Mouse (Mus musculus) gastrocnemius, adult 18-20 months (tissue): ENCODE results near the gene Cntrl. TPM values are rescaled to one million over a fixed set of nuclear protein-coding genes. Genes with fewer than 3 reads are reported as not detected.

Source experiments
- DNase-seq: peaks from one replicate; pipeline ENCODE4 v3.0.0; 2021; ENCODE audit warnings: low spot score
- total RNA-seq, 2 experiments: library from RNA; stranded (reverse); gene quantifications; 2 replicates each; pipeline ENCODE4 v1.2.3; 2021

The Cntrl gene
- total RNA-seq, 2 experiments from 2014 or later, result 4.3 to 5.4 TPM

DNA sequence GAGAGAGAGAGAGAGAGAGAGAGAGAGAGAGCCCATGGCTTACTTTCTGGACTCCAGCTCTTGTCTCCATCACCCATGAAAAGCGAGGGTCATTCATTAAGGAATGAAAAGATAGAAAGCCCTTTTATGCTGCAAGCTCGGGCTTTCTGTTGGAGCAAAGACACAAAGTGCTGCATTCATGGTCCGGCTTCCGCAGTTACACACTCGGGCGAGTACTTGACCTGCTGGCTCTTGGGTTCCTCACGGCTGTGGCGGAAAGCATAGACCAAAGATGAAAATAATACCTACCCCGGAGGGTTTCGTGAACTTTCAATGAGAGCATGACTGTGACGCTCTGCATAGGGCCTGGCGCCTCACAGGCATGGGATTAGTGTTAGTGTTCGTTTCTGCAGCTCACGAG, 106.1 kb downstream of the Cntrl start:
- no peak for DNase-seq

DNA sequence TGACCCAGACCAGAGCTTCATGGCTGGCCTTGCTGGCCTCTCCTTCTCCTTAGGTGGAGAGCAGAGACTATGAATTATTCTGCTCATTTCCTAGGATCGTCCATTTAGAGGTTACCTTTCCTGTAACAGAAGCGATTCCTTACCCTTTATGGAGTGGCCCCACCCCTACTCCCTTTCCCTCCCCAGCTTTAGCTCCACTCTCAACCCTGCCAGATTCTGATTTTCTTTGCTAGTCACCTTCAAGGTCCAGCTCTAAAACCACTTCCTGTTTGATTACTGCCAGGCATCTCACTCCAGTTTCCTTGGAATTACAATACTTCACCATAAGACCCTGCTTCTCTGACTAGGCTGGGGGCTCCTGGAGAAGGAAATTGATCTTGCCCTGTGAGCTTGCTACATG, 107.4 kb downstream of the Cntrl start:
- DNase-seq, result no peak

DNA sequence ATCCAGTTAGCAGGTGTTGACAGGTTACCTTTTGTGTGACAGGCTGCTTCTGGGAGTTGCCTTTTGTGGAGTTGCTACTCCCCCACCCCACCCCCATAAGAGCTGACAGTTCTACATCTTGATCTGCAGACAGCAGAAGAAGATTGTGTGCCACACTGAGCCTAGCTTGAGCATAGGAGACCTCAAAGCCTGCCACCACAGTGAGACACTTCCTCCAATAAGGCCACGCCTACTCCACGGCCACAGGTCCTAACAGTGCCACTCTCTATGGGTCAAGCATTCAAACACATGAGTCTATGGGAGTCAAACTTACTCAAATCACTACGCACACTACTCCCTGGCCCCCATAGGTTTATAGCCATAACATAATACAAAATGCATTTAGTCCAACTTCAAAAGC, 109.4 kb downstream of the Cntrl start:
- no peak for DNase-seq

DNA sequence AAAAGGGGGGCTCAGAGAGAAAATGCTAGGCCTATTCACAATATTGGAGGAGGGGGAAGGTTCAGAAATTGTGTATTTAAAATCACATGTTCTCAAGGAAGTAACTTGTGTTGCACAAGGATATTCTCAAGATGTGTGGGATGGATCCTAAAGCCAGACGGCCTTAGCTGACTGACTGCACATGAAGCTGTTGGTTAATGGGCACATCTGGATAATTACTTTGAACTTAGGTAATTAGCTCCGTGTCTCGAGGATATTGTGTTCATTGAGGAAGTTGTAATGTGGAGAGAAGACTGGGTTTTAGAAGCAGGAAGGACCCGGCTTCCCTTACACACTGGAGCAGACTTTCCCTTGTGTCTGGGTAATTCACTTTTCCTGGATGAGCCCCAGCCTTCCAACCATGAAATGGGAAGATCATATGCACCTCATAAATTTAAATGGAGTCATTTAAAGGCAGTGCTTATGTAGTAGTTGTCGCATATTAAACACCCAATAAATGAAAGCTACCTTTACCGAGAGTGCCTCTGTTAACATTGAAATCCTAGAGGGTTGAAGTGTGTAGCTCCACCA, 113.6 kb downstream of the Cntrl start:
- DNase-seq, result no peak

DNA sequence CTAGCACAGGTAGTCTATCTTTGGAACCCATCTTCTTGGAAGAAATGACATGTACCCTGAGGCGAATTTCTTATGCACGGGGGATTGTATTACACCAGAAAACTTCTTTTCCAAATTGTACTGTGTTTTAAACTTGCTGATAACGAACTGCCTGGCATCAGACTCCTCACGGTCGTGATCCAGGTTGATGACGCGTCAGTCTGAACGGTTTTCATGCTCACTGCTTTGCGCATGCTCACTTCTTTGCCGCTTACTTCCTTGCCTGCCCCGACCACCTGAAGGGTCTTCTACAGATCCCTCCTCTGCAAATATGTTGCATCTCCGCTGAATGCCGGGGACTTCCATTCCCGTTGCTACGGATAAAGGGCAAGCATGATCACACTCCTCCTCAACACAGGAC, 115.0 kb downstream of the Cntrl start:
- DNase-seq, result no peak

DNA sequence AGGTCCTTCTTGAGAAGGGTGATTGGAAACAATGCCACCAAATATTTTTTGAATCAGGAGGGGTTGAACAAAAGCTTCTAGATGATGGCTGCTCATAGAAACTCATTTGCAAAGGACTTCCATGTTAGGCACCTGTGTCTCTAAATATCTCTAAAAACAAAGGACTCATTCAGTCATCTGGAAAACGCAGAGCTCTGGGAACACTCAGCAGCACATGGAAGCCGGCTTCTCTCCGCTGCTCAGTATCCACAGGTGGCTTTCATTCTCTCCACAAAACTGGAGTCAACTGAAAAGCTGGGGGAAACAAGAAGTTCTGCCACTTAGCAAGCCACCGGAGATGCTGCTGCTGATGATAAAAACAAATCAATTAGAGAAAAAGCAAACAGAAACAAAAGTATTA, 118.9 kb downstream of the Cntrl start:
- no peak for DNase-seq

Other genes with a start within 250 kb of the Cntrl start
- under 1 TPM; 0.33 to 0.37 TPM for gene Cutal, start 235.1 kb upstream of the Cntrl start, total RNA-seq
- 10 to 100 TPM; 11.9 to 17.4 TPM for gene Psmd5, start 234.5 kb upstream of the Cntrl start, total RNA-seq
- gene Phf19, start 195.5 kb upstream of the Cntrl start, total RNA-seq, result under 1 TPM; 0.59 to 0.71 TPM
- under 1 TPM; 0.30 to 0.97 TPM for gene Traf1, start 147.7 kb upstream of the Cntrl start, total RNA-seq
- under 1 TPM in 1 of 2 experiments, not detected in 1; 0.19 TPM for gene Hc, start 48.1 kb upstream of the Cntrl start, total RNA-seq
- gene AI182371, start 7.9 kb upstream of the Cntrl start, total RNA-seq, result not detected
- gene Rab14, start 91.6 kb downstream of the Cntrl start, total RNA-seq, result 10 to 100 TPM; 77.0 to 84.0 TPM
- gene Gsn, start 146.9 kb downstream of the Cntrl start, total RNA-seq, result 100 to 1,000 TPM; 526 to 574 TPM
- gene Stom, start 227.5 kb downstream of the Cntrl start, total RNA-seq, result 10 to 100 TPM; 33.3 to 33.7 TPM